Mouse (Mus musculus) urinary bladder, adult 18-20 months (tissue): ENCODE measurements around the gene Heatr1.
A peak's percentile ranks its signal among the peaks of the same experiment; 100 is the strongest.
"Not testable (repeated sequence)": the region's sequence is repeated elsewhere in the genome, so short reads cannot be mapped to it uniquely, and the experiment has no call there.

Source experiments
- DNase-seq, 2 experiments: peaks; one replicate each; pipeline ENCODE4 v3.0.0; 2022; ENCODE audit warnings: low spot score in 2 of 2, mixed read lengths in 2 of 2

Gene Heatr1

DNA sequence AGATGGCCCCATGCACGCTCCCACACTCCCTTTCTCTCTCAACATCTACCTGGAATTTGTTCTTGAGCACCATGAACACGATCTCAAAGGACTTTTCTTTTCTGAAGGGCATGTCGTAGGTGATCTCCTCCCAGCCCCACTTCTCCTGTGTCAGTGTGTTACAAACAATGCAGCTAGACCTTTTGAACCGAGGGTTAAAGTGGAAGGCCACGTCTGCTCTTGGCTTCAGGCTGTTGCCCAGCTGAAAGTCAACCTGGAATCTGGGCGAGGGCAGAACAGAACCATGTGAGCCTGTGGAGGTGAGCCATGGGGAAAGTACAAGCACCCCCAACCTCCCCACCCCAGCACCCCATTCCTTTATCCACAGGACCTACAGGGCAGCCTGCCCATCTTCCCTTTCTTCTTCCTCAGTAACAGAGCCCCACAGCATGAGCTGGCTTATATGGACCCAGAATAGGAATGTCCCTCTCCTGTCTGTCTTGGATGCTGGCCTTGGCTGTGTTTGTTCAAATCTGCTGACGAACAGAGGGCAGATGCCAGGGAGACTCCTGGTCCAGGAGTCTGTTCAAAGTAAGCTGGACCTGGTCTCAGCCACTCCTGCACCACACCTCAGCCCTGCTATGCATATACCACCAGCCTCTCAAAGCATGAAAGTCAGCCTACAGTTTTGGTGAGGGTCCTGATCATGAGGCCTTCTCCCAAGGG is 60.0 kb downstream of the Heatr1 start:
- no peak for DNase-seq

DNA sequence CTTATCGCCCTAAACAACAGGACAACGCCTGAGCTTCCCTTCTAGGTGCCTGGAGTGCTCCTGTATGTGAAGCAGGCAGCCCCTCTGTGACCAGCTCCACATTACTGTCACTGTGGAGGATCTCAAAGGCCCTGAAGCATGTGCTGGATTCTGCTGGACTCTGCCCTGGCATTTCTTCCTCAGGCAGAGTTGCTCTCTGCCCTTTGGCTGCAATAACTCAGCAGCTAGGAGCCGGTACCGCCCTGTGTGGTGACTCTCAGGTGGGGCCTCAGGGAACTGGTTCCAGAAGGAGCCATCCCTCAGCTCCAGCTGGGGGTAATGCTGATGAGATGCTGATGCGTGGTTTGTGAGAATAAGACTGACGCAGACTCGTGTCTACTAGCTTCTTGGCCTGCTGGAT is 61.9 kb downstream of the Heatr1 start:
- no peak for DNase-seq

DNA sequence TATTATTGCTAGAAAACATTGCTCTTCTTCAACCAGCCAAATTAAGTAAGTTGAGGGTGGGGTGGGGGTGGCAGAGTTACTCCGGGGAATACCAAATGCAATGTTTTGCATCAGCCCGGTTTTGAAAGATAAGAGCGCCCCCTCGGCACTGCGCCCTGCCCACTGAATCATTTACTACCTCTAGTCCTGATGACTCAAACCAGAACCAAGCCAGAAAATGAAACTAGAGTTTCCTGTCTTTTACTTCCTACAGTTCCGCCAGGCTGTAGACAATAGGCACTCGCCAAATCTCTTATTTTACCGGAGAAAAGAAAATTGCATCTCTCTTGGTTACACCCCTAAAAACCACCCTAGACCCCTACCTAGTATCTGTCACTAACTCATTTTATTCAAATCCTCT is 65.6 kb downstream of the Heatr1 start:
- peak; percentile 36 to 46 for DNase-seq

DNA sequence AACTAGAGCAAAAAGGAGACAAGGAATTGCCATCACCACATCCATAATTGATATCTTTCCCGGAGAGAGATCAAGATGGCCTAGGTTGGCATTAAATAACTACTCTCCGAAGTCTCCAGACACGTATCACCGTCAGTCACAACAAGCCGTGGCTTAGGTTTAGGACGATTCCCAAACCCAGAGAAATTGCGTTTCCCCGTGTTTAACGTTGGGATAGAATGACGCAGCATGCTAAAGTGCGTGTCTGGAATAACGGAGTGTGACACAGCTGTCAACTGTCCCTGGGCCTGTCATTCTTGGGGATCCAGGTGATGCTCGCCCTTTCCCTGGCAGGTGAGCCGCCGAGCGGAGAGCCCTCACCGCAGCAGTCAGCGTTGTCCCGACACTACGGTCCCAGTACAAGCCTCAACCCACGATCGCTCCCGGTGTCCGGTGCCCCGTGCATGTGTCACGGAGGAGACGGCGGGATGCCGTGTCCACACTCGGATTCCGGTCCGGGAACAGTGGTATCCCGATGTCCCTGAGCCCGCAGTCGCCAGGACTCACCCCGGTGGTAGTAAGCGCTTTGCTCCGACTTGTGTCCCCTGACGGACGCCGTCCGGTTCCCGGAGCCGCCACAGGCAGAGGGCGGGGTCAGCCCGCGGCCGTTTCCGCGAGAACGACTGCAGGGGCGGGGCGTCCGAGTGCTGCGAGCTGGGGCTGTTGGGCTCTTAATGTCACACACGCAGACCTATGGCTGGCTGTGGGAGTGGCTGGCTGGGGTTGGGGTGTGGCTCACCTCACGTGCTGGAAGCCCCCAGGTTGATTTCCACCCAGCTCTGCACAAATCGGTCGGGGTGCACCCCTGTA is 66.3 kb downstream of the Heatr1 start:
- DNase-seq = peak; percentile 94 to 96

DNA sequence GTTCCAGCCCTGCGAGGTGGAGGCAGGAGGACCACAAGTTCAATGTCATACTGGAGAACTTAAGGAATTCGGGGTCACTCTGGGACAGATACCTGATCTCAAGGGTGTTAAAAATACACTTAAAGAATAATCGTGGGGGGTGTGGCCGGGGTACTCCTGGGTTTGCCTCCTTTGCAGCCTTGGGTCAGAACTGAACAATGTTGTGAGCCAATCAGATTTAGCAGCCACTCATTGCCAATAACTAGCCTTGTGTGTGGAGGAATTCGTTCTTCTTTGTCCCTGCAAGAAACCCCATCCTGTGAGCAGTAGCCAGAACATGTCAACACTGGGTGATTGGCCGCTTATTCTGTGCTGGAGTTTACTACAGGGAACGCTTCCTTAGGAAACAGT is 66.9 kb downstream of the Heatr1 start:
- DNase-seq = no peak

DNA sequence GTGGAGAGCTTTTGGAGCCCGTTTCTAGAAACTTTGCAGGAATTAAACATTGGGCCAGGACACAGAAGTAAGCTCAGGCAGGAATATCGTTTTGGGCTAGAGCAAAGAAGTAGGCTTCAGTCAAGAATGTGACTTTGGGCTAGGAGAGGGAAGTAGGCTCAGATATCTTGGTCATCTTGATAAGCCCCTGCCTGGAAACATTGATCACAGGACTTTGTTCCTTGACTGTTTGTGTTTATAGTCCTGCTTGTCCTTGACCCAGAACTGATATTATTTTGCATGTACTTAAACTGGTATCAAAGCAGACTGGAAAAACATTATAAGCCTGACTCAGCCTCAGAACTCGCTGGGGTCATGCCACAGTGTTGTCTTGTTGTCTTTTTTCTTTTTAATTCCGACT is 67.8 kb downstream of the Heatr1 start:
- no peak for DNase-seq

DNA sequence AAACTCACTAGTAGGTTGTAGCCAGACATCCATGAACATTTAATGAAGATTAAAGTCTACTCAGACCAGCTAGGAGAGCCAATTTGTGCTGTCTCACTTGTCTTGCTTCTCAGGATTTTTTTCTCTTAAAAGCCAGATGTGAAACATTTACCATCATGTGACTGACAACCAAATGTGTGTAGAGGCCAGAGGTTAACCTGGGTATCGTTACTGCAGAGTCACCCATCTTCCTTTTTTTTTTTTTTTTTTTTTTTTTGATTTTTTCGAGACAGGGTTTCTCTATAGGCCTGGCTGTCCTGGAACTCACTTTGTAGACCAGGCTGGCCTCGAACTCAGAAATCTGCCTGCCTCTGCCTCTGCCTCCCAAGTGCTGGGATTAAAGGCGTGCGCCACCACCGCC is 69.3 kb downstream of the Heatr1 start:
- DNase-seq = not testable (repeated sequence)

DNA sequence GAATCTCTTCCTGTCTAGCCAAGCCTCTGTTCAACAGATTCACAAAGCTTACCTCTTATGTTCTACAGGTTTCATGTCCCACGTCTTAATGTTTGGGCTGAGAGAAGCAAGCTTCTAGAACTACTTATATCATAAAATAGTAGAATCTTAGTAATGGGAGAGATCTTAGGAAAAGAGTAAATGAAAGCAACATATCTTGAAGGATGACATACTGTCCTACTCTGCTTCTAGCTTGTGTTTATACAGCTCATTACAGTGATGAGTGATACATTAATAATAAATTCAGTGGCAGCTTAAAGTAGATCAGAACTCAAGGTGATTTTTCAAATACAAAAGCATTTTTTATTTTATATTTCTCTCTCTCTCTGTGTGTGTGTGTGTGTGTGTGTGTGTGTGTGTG is 70.0 kb downstream of the Heatr1 start, which contains the start of gene Lgals8:
Gene Lgals8 (minus strand): TSS at position 101 of the 400 bp plus-strand sequence.
- DNase-seq = no peak

DNA sequence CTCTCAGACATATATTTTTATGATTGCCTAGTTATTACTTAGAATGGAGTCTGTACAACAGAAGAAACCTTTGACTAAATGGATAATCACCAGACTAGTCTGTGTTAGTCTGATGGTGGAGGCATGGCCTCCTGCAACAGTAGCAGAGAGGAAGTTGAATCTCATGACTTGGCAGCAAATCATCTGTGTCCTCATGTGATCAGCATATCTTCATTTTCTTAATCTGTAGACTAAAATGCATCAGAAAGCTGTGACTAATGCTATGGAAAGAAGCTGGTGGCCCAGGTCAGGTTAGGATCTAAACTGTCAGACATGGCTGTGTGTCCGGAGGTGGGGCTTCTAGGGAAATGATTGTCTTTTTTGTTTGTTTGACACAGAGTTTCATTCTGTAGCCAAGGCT is 73.7 kb downstream of the Heatr1 start:
- DNase-seq = no peak

DNA sequence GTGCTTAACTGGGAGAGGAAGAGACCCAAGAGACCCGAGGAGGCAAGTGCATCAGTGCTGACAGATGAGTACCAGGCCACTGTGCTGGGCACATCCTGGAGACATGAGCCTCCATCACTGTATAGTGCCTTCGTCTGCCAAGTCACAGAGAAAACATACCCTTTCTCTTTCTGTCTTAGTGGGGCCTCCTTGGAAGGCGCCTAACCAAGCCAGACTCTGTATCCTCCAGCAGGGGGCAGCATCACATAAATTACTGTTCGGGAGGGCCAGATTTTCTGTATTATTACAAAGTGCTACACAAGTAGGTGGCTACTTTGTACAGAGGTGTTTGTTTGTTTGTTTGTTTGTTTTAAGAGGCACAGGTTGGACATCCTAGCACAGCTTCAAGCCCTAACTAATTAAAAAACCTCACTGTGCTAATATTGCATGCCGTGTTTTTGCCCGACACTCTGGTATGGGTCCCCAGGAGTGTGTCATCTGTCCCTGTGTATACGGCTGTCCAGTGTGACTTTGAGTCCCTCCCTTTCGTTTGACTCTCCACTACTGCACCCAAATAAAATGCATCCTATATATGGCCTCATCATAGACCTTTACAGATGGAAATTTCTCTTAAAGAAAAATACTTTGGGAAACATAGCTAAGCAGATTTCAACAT is 79.0 kb downstream of the Heatr1 start:
- DNase-seq = peak; percentile 45 to 56

DNA sequence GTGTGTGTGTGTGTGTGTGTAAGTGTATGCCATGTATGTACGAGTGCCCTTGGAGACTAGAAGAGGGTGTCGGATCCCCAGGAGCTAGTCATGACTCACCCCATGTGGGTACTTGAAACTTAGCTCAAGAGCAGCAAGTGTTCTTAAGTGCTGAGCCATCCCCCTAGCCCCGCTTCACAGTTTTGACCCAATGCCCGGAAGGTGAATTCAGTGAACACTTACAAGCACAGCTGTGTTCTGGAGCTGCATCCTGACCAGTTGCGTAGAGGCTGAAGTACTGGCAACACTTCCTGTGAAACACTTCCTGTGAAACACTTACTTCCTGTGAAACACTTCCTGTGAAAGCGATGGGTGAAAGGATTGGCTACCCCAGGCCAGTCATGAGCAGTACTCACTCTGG is 80.4 kb downstream of the Heatr1 start:
- DNase-seq = no peak

DNA sequence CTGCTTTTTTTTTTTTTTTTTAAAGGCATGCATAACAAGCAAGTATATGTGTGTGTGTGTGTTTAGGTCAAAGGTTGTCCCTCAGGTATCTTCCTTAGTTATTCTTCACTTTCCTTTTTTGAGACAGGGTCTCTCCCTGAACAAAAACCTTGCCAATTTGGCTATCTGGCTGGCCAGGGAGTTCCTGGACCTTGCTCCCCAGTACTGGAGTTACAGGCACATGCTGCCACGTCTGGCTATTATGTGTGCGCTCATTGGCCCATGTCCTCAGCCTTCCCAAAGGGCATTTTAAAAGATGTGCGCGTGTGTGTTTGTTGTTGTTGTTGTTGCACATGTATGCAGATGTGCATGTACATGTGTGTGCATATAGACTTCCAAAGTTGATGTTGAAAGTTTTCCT is 82.1 kb downstream of the Heatr1 start:
- DNase-seq = no peak

DNA sequence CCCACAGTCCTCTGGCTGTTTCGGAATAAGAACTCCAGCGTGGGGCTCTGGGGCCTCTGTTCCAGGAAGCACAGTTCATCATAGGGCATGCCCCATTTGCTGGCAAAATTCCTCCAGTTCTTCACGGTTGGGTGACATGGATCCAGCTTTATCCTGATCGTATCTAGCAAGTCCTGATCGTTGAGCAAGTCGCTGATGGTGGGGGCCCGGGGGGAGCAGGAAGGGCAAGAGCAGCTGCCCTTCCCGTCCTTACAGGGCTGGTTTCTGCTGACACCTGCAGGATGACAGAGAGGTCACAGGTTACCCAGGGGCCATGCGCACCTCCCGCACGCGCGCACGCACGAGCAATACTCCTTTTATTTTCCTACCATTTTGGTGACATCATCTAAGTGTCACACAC is 83.5 kb downstream of the Heatr1 start:
- no peak for DNase-seq

DNA sequence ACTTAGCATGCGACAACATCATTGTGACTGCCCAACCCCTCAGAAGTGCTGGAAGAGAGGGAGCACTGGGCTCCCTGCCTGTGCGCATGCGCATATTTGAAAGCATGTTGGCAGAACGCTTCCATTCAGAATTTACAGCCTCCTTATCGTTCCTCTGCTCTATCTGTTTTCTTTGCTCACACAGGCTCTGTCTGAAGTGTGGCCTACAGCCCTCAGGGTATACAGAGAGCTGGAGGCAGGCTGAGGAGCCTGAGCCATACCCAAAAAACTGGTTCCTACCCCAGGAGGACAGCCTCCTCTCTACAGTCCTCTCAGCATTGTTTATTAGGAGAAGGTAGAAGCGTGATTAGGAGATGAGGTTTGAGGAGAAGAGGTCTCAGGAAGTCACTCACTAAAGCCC is 85.0 kb downstream of the Heatr1 start:
- DNase-seq = no peak

DNA sequence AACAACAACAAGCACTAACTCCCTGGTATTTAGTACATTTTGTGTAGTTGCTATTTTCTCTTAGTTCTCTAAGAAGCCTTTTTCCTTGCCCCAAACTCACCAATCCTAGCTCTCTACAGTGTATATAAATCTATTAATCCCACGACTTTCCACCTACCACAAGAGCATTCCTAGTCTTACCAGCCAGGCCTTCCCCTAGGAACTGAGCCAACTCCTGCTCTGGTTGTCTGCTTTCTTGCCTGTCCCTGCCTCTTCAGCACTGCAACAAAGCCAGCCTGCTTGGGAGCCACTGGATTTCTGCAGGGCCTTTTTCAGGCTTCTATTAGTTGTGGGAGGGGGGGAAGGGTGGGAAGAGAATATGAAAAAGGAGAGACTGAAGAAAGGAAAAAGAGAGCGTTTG is 90.4 kb downstream of the Heatr1 start:
- DNase-seq = no peak

DNA sequence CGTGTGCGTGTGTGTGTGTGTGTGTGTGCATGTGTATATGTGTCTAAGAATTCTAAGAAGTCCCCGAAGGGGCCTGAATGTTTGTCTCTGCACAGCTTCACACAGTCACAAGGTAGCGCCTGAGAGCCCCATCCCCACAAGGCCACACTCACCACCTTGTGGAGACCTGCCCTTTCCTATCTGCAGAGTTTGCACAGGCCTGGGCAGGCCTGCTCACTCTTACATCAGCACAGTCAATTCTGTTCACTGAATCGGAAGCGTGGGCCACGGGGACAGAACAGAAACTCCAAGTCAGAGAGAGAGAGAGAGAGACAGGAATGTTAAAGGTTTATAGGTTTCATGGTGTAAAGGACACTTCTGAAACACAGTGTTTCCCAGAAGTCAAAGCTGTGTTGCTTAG is 90.8 kb downstream of the Heatr1 start:
- peak; percentile 62 to 77 for DNase-seq
